Mouse (Mus musculus) mesoderm, embryonic 11.5 days (tissue): Measurements from ENCODE around the gene Mbd3.
A peak's percentile ranks its signal among the peaks of the same experiment; 100 is the strongest.
"Not testable (repeated sequence)": the region's sequence is repeated elsewhere in the genome, so short reads cannot be mapped to it uniquely, and the experiment has no call there.

Experiments used
- DNase-seq: peaks from one replicate; pipeline ENCODE4 v3.0.0-alpha.2; 2012; ENCODE audit warnings: low read depth, low spot score

Mbd3 gene

GRCm38 (mm10) chr10:80369995-80370747, 29.2 kb downstream of the Mbd3 start:
- DNase-seq = no peak

GRCm38 (mm10) chr10:80368392-80368791, 31.0 kb downstream of the Mbd3 start:
- DNase-seq = peak; percentile 72

GRCm38 (mm10) chr10:80367954-80368353, 31.4 kb downstream of the Mbd3 start:
- DNase-seq = no peak

- no peak for DNase-seq
Observed at GRCm38 (mm10) chr10:80365736-80366135, 33.6 kb downstream of the Mbd3 start.

- no peak for DNase-seq
Observed at GRCm38 (mm10) chr10:80363734-80364133, 35.6 kb downstream of the Mbd3 start.

GRCm38 (mm10) chr10:80357994-80358639, 41.2 kb downstream of the Mbd3 start:
- no peak for DNase-seq

- no peak for DNase-seq
Observed at GRCm38 (mm10) chr10:80357336-80357735, 42.0 kb downstream of the Mbd3 start.

- DNase-seq = no peak
Observed at GRCm38 (mm10) chr10:80356737-80357136, 42.6 kb downstream of the Mbd3 start.

GRCm38 (mm10) chr10:80356001-80356682, 43.2 kb downstream of the Mbd3 start, which contains the start of gene Plk5:
Plk5 (plus strand) TSS chr10:80356459.
- no peak for DNase-seq

- no peak for DNase-seq
Observed at GRCm38 (mm10) chr10:80355431-80355830, 43.9 kb downstream of the Mbd3 start.

GRCm38 (mm10) chr10:80352727-80353126, 46.6 kb downstream of the Mbd3 start:
- no peak for DNase-seq

- no peak for DNase-seq
Observed at GRCm38 (mm10) chr10:80351896-80352295, 47.5 kb downstream of the Mbd3 start.

GRCm38 (mm10) chr10:80350292-80350691, 49.1 kb downstream of the Mbd3 start:
- DNase-seq = peak; percentile 91

- no peak for DNase-seq
Observed at GRCm38 (mm10) chr10:80348981-80349380, 50.4 kb downstream of the Mbd3 start.

- DNase-seq = peak; percentile 62
Observed at GRCm38 (mm10) chr10:80348244-80348781, 51.0 kb downstream of the Mbd3 start, which contains the start of gene Adamtsl5. Adamtsl5 (minus strand) TSS chr10:80348412.

- DNase-seq = no peak
Observed at GRCm38 (mm10) chr10:80347514-80347967, 51.8 kb downstream of the Mbd3 start.

GRCm38 (mm10) chr10:80345929-80346328, 53.4 kb downstream of the Mbd3 start:
- not testable (repeated sequence) for DNase-seq

GRCm38 (mm10) chr10:80345122-80345521, 54.2 kb downstream of the Mbd3 start:
- DNase-seq = no peak

- DNase-seq = no peak
Observed at GRCm38 (mm10) chr10:80344131-80344661, 55.2 kb downstream of the Mbd3 start.

GRCm38 (mm10) chr10:80343425-80343895, 55.9 kb downstream of the Mbd3 start:
- no peak for DNase-seq

GRCm38 (mm10) chr10:80342749-80343424, 56.5 kb downstream of the Mbd3 start:
- DNase-seq = peak; percentile 76
